Mouse (Mus musculus): ENCODE measurements around the gene Hey2. TPM values are rescaled to one million over a fixed set of nuclear protein-coding genes. Genes with fewer than 3 reads are reported as not detected.
A peak's percentile ranks its signal among the peaks of the same experiment; 100 is the strongest.

The Hey2 gene
- 4.0 and 4.4 TPM in 2 replicates for polyA plus RNA-seq (2014; fragmentation: Nextera tagmentation; extraction: Ambion mirVana)

DNA sequence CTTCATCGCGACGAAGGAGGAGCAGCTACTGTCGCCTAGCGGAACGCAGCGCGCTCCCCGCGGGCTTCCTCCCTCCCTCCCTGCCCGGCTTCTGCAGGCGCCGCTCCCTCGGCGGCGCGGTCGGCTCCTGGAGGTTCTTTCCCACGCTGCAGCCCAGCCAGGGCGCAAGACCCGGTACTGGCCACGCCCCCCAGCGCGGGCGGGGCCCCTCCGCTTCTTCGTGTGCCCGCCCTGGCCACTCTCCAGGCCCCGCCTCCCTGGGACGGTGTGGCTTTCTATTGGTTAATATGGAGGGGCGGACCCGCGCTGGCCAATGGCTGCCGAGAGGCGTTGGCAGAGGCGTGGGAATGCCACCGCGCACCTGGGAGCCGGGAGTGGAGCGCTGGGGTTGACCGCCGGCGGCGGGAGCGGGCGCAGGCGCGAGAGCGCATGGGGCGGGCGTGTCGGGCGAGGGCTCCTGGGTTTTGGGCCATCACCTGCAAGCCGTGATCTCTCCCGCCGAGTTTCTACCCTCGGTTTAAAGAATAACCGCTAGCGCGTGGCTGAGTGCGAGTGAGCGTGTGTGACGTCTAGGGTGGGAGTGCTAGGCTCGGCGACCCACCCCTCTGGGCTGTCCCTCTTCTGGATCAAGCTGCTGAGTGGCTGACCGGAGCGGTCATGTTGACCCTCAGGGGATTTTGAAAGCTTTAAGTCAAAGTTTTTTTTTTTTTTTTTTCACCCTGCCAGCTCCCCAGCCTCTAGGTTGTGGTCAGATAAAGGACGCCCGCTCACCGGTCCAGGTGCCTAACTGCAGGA lies at the start of gene Hey2:
Hey2 (minus strand) TSS at position 159 of the 795 bp plus-strand sequence.
- peak within 1 kb of the TSS; percentile 52 for H3K4me3 ChIP-seq (ENCODE audit: low read depth, low read length)
- ATAC-seq (replicated peaks; ENCODE audit: low FRiP score, low TSS enrichment, low read depth) = peak; percentile 99
- peaks cover 32% of the 10 kb centered on the region for H3K27me3 ChIP-seq (replicated peaks; ENCODE audit: control insufficient read depth, insufficient read depth, low read length)
- WGBS = under 1% methylated on average over 70 of the region's 70 CpGs
- peak within 1 kb of the TSS; percentile 69 for H3K27ac ChIP-seq (ENCODE audit: low read depth)
- no peaks in the 10 kb centered on the region for H3K9me3 ChIP-seq (ENCODE audit: control insufficient read depth, low read length)
- H3K4me2 ChIP-seq (ENCODE audit: low read length) = peak within 1 kb of the TSS; percentile 68
- peak within 1 kb of the TSS; percentile 40 for H3K9ac ChIP-seq (ENCODE audit: low read length)
- peaks cover 14% of the 10 kb centered on the region; the same call in 1 of the 2 replicates for H3K4me1 ChIP-seq (replicated peaks; ENCODE audit: control insufficient read depth, insufficient read depth, low read length)
- H3K36me3 ChIP-seq (ENCODE audit: control insufficient read depth, insufficient read depth, low read length) = no peaks in the 10 kb centered on the region
- peak; percentile 99 for DNase-seq (ENCODE audit: low spot score)

DNA sequence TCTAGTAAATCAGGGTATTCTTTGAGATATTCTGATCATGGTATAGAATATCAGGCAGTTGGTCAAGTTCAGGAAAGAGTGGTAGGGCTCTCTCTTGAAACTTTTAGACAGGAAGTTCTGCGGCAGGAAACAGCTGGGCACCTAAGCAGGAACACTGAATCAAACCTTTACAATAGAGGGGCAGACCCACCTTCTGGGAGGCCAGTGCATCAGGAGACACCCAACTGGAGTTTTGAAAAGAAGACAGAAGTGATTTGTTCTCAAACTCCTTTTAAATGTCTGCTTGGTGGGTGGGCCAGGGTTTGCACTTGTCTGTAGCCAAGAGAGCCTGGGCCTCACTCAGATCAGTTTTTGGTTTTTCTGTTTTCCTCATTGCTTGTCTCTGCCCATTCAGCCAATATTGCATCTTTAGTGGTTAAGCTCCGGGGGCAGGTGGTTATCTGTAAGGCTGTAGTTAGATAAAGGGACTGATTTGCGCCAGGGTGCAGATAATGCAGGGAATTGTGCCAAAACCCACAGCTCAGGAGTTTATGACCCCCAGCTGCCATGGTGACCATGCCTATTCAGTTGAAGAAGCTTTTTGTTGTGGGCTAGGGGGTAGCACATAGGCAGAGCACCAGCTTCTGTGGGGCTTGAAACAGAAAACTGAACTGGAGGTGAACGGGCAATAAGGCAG lies 40.6 kb upstream of the Hey2 start:
- no peak for DNase-seq (ENCODE audit: low spot score)
- WGBS = 63% methylated on average over 4 of the region's 4 CpGs
- H3K4me2 ChIP-seq (ENCODE audit: low read length) = no peak overlapping the region

DNA sequence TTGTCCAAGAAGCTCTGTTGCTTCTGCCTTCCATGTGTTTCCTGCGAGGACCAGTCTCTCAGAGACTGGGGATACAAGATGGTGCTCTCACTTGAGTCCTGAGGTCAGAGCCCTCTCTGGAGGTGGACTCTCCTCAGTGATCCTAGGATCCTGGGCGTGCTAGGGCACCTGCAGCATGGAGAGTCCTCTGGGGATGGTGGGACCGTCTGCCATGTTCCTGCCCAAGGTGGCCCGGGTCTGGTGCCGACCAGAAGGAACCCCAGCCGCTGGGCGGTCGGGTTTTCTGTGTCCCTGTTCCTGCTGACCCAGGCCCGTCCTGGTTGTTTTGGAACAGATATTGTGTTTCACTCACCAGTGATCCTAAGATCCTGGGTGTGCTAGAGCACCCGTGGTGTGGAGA lies 38.5 kb upstream of the Hey2 start:
- ATAC-seq (replicated peaks; ENCODE audit: low FRiP score, low TSS enrichment, low read depth) = no peak
- no peaks in the 10 kb centered on the region; the same call in 1 of the 2 replicates for H3K4me1 ChIP-seq (replicated peaks; ENCODE audit: control insufficient read depth, insufficient read depth, low read length)
- 85% methylated on average over 10 of the region's 10 CpGs for WGBS
- no peaks in the 10 kb centered on the region for H3K27me3 ChIP-seq (replicated peaks; ENCODE audit: control insufficient read depth, insufficient read depth, low read length)
- H3K4me2 ChIP-seq (ENCODE audit: low read length) = no peak overlapping the region
- H3K9ac ChIP-seq (ENCODE audit: low read length) = no peak overlapping the region
- no peak overlapping the region for H3K4me3 ChIP-seq (ENCODE audit: low read depth, low read length)
- H3K36me3 ChIP-seq (ENCODE audit: control insufficient read depth, insufficient read depth, low read length) = no peaks in the 10 kb centered on the region
- no peak for DNase-seq (ENCODE audit: low spot score)
- no peak overlapping the region for H3K27ac ChIP-seq (ENCODE audit: low read depth)
- H3K9me3 ChIP-seq (ENCODE audit: control insufficient read depth, low read length) = no peaks in the 10 kb centered on the region

More for the DNA sequence above, 40.6 kb upstream of the Hey2 start:
- H3K9ac ChIP-seq (ENCODE audit: low read length) = no peak overlapping the region
- H3K4me3 ChIP-seq (ENCODE audit: low read depth, low read length) = no peak overlapping the region
- ATAC-seq (replicated peaks; ENCODE audit: low FRiP score, low TSS enrichment, low read depth) = no peak
- no peaks in the 10 kb centered on the region for H3K9me3 ChIP-seq (ENCODE audit: control insufficient read depth, low read length)
- H3K4me1 ChIP-seq (replicated peaks; ENCODE audit: control insufficient read depth, insufficient read depth, low read length) = no peaks in the 10 kb centered on the region; the same call in 1 of the 2 replicates
- H3K27ac ChIP-seq (ENCODE audit: low read depth) = no peak overlapping the region
- H3K36me3 ChIP-seq (ENCODE audit: control insufficient read depth, insufficient read depth, low read length) = no peaks in the 10 kb centered on the region
- H3K27me3 ChIP-seq (replicated peaks; ENCODE audit: control insufficient read depth, insufficient read depth, low read length) = no peaks in the 10 kb centered on the region

DNA sequence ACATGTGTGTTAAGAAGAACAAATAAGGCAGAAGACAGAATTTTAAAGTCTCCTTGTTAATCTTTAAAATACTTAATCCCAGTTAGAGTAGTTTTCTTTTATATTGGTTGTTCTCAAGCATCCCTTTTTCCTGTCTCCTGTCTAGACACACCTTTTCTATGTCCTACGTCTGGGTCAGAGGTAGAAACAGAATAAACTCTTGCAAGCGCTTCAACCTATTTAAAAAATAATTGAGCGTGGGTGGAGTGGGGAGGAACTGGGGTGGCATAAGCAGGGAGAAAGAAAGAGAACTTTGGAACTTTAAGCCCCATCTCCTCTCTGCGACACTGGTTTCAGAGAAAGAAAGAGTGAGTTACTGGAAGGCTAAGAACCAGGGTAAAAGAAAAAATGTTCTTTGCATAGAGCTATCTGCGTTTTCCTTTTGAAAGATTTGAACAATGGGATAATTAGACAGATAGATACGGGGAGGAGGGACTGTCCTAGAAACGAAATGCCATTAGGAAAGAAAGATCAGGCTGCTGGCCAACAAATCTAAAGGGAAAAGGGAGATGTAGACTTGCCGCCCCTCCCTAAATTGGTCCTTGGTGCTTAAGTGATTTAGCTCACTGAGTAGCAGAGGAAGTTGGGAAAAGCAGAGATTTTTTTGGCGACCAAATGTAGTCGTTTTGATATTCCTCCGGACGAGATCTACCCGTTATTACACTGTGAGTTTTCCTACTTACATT lies 2.7 kb upstream of the Hey2 start:
- WGBS = 33% methylated on average over 13 of the region's 13 CpGs
- Histone ChIP-seq H3K9ac (ENCODE audit: low read length) (no peak overlapping the region), H3K36me3 (ENCODE audit: control insufficient read depth, insufficient read depth, low read length) (no peaks in the 10 kb centered on the region), H3K4me2 (ENCODE audit: low read length) (no peak overlapping the region), H3K27me3 (replicated peaks; ENCODE audit: control insufficient read depth, insufficient read depth, low read length) (peaks cover 32% of the 10 kb centered on the region), H3K4me1 (replicated peaks; ENCODE audit: control insufficient read depth, insufficient read depth, low read length) (peaks cover 14% of the 10 kb centered on the region; the same call in 1 of the 2 replicates), H3K4me3 (ENCODE audit: low read depth, low read length) (no peak overlapping the region), H3K9me3 (ENCODE audit: control insufficient read depth, low read length) (no peaks in the 10 kb centered on the region), H3K27ac (ENCODE audit: low read depth) (no peak overlapping the region)
- ATAC-seq (replicated peaks; ENCODE audit: low FRiP score, low TSS enrichment, low read depth) = no peak
- DNase-seq (ENCODE audit: low spot score) = no peak

DNA sequence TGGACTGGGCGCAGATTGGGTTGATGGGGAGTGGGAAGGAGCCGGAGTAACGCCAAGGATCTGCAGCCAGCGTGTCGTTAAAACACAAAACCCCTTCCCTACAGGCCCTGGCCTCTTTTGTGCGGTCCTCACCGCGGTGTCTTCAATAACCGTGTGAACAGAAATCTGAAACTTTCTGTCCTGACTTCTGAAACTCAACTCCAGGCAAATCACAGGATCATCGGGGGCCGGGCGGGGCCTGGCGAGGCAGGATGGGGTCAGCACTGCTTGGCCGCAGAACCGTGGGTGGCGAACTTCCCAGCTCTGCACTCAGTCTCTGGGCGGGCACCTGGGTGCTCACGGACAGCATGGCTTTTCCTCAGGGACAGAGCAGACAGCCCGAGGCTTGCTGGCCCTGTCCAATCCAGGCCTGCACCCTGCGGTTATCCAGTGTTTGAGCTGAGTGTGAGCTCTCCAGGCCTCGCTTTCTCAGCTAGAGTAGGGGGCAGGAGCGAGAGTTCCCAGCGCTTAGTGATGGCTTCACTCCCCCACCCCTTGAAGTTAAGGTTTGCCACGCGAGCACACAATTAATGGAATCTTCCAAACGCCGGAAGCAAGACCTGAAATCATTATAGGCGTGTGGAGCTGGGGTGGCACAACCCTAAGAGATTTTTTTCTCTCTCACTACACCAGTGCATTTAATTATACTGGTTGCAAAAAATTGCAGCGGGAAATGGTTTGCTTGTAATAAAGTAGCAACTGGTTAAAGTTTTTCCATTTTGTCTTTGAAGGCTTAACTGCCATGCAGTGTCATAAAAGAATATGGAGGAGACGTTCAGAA lies 1.8 kb upstream of the Hey2 start:
- 10% methylated on average over 30 of the region's 30 CpGs for WGBS
- H3K27ac ChIP-seq (ENCODE audit: low read depth) = peak overlapping the region; percentile 69
- no peaks in the 10 kb centered on the region for H3K9me3 ChIP-seq (ENCODE audit: control insufficient read depth, low read length)
- peaks cover 14% of the 10 kb centered on the region; the same call in 1 of the 2 replicates for H3K4me1 ChIP-seq (replicated peaks; ENCODE audit: control insufficient read depth, insufficient read depth, low read length)
- H3K9ac ChIP-seq (ENCODE audit: low read length) = peak overlapping the region; percentile 11; the same call in 1 of the 2 replicates
- peak overlapping the region; percentile 52 for H3K4me3 ChIP-seq (ENCODE audit: low read depth, low read length)
- H3K27me3 ChIP-seq (replicated peaks; ENCODE audit: control insufficient read depth, insufficient read depth, low read length) = peaks cover 32% of the 10 kb centered on the region
- 0 out of 2 replicates have a peak, but pooled peaks have one; percentile 9 for ATAC-seq (replicated peaks; ENCODE audit: low FRiP score, low TSS enrichment, low read depth)
- H3K4me2 ChIP-seq (ENCODE audit: low read length) = peak overlapping the region; percentile 68
- H3K36me3 ChIP-seq (ENCODE audit: control insufficient read depth, insufficient read depth, low read length) = no peaks in the 10 kb centered on the region
- DNase-seq (ENCODE audit: low spot score) = peak; percentile 81

DNA sequence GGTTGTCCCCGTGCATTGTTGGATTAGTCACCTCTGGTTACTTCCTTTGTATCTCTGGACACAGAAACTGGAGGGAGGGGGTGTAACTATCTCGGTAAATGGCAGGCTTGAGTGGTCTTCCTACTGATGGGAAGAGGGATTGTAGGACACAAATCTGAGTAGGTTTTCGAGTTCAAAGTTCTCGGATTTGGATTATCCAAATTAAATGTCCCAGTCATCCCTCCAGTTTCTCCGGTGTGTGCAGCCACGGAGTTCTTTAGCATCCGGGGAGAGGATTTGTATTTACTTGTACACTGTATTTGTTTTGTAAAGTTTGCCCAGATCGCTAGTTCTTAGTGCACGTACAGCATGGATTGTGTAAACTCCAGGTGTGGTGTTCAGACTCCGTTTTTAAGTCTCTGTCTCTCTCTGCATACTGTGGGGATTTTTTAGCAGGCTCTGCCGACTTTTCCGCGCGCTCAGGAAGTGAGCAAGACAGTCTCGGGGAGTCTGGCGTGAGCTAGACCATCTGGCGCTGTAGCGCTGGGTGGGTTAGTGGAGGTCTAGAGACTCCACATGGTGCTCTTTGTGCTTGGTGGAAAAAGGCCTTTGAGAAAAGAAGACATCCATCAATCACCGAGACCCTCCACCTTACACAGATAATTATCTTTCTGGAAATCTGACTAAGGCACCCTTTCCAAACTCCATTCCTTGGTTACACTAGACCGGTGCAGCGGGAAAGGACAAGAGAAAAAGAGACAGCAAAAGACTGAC lies 1.0 kb upstream of the Hey2 start:
- ATAC-seq (replicated peaks; ENCODE audit: low FRiP score, low TSS enrichment, low read depth) = 0 out of 2 replicates have a peak, but pooled peaks have one; percentile 26
- peak overlapping the region; percentile 28 for H3K9ac ChIP-seq (ENCODE audit: low read length)
- peak overlapping the region; percentile 68 for H3K4me2 ChIP-seq (ENCODE audit: low read length)
- peaks cover 32% of the 10 kb centered on the region for H3K27me3 ChIP-seq (replicated peaks; ENCODE audit: control insufficient read depth, insufficient read depth, low read length)
- peak; percentile 77 for DNase-seq (ENCODE audit: low spot score)
- peak overlapping the region; percentile 52 for H3K4me3 ChIP-seq (ENCODE audit: low read depth, low read length)
- WGBS = 2% methylated on average over 21 of the region's 21 CpGs
- H3K9me3 ChIP-seq (ENCODE audit: control insufficient read depth, low read length) = no peaks in the 10 kb centered on the region
- H3K27ac ChIP-seq (ENCODE audit: low read depth) = peak overlapping the region; percentile 69
- no peaks in the 10 kb centered on the region for H3K36me3 ChIP-seq (ENCODE audit: control insufficient read depth, insufficient read depth, low read length)
- H3K4me1 ChIP-seq (replicated peaks; ENCODE audit: control insufficient read depth, insufficient read depth, low read length) = peaks cover 14% of the 10 kb centered on the region; the same call in 1 of the 2 replicates

DNA sequence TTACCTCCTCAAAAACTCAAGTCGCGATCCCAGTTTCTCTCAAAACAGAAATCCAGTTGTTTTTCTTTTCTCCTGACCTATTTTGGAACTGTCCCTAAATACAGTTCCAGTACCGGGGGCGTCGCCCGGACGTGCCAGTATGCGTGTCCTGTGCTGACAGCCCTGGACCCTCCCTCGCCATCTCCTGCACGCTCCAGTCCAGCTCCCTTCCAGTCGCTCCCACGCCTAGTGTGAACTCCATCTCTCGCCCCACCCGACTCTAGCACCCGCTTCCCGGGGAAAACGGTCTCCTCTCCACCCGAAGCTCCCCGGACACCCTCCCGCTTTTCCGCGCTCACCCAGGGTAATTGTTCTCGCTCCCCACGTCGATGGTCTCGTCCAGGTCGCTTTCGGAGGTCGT lies 373 bp downstream of the Hey2 start:
- Histone ChIP-seq H3K4me3 (ENCODE audit: low read depth, low read length) (peak overlapping the region; percentile 52), H3K27me3 (replicated peaks; ENCODE audit: control insufficient read depth, insufficient read depth, low read length) (peaks cover 32% of the 10 kb centered on the region), H3K9ac (ENCODE audit: low read length) (peak overlapping the region; percentile 40), H3K4me2 (ENCODE audit: low read length) (peak overlapping the region; percentile 68), H3K27ac (ENCODE audit: low read depth) (peak overlapping the region; percentile 57; the same call in 1 of the 2 replicates), H3K9me3 (ENCODE audit: control insufficient read depth, low read length) (no peaks in the 10 kb centered on the region), H3K4me1 (replicated peaks; ENCODE audit: control insufficient read depth, insufficient read depth, low read length) (peaks cover 14% of the 10 kb centered on the region; the same call in 1 of the 2 replicates), H3K36me3 (ENCODE audit: control insufficient read depth, insufficient read depth, low read length) (no peaks in the 10 kb centered on the region)
- DNase-seq (ENCODE audit: low spot score) (no peak), ATAC-seq (replicated peaks; ENCODE audit: low FRiP score, low TSS enrichment, low read depth) (peak; percentile 45)
- WGBS = 0% methylated on average over 29 of the region's 29 CpGs
